Mouse (Mus musculus): ENCODE data around the gene Stpg3.

GRCm38 (mm10) chr2:25184496-25184895 lies 29.9 kb downstream of the Stpg3 start:
- TF ChIP-seq CTCF (IDR thresholded peaks at IDR 0.05; ENCODE audit: borderline replicate concordance, extremely low read depth, insufficient read depth, insufficient read length) (no peak), POLR2A (IDR thresholded peaks at IDR 0.05; ENCODE audit: borderline replicate concordance, extremely low read depth, insufficient read depth, insufficient read length, poor library complexity, severe bottlenecking) (no peak)
